Mouse (Mus musculus) spleen, adult 2 months (tissue): ENCODE measurements at regions not wholly inside any gene's neighbourhood (a gene's known extent, or its start where the extent isn't known, plus 50 kb on each side); places are given as distances from the start of the nearest gene placed in this dataset.

Source experiments
- DNase-seq, 2 experiments: peaks; one replicate each; pipeline versions ENCODE4 v3.0.0 to v3.0.0-alpha.2; 2012 to 2021; ENCODE audit warnings: low spot score in 2 of 2, low read depth in 1 of 2
- H3K27ac ChIP-seq: fragments of 200-500 bp; 2 replicates; pipeline ENCODE4 v1.5.1; 2012; ENCODE audit warnings: low read length, inconsistent platforms; ENCODE audit not compliant: insufficient read depth
- H3K27me3 ChIP-seq: fragments of 200-500 bp; 2 replicates; pipeline ENCODE4 v1.6.1; 2012; ENCODE audit warnings: mild to moderate bottlenecking, moderate library complexity, low read length, inconsistent platforms; ENCODE audit not compliant: control insufficient read depth, insufficient read depth
- H3K36me3 ChIP-seq: fragments of 200-500 bp; 2 replicates; pipeline ENCODE4 v1.6.1; 2012; ENCODE audit warnings: mild to moderate bottlenecking, low read length, inconsistent platforms; ENCODE audit not compliant: control insufficient read depth, insufficient read depth
- H3K4me1 ChIP-seq: fragments of 200-500 bp; 2 replicates; pipeline ENCODE4 v1.6.1; 2011; ENCODE audit warnings: inconsistent platforms; ENCODE audit not compliant: control insufficient read depth, insufficient read depth, insufficient read length
- H3K4me3 ChIP-seq: fragments of 200-500 bp; 2 replicates; pipeline ENCODE4 v1.5.1; 2011; ENCODE audit warnings: mild to moderate bottlenecking, inconsistent platforms; ENCODE audit not compliant: insufficient read depth, insufficient read length; ENCODE audit errors: extremely low read depth
- CTCF ChIP-seq: fragments of 200-500 bp; IDR thresholded peaks from 2 replicates; pipeline ENCODE4 v1.5.1; 2011; ENCODE audit warnings: mild to moderate bottlenecking, inconsistent platforms; ENCODE audit not compliant: insufficient read depth, insufficient read length, insufficient replicate concordance; ENCODE audit errors: extremely low read depth
- POLR2A ChIP-seq: fragments of 200-500 bp; IDR thresholded peaks from 2 replicates; pipeline ENCODE4 v1.6.1; 2011; ENCODE audit warnings: low read depth, low read length, inconsistent platforms
- WGBS: fragments of 180-500 bp; shearing (Covaris S2); methylation state at CpG from one replicate; pipeline ENCODE4 v1.1.7; 2018; 5-methylcytosine and 5-hydroxymethylcytosine counted together

GRCm38 (mm10) chr5:17280203-17280602 is 92.8 kb upstream of the Speer4f2 start:
- Histone ChIP-seq H3K4me3 (no peak overlapping the region), H3K4me1 (no peaks in the 10 kb centered on the region), H3K27me3 (no peaks in the 10 kb centered on the region), H3K36me3 (no peaks in the 10 kb centered on the region), H3K27ac (no peak overlapping the region)
- WGBS: 74% methylated on average over 4 of the region's 4 CpGs
- TF ChIP-seq POLR2A (no peak), CTCF (no peak)
- DNase-seq: no peak

GRCm38 (mm10) chr5:17280951-17281350 is 92.0 kb upstream of the Speer4f2 start:
- no peaks in the 10 kb centered on the region for H3K4me1 ChIP-seq
- 97% methylated on average over 2 of the region's 2 CpGs for WGBS
- H3K27me3 ChIP-seq: no peaks in the 10 kb centered on the region
- DNase-seq: no peak
- H3K27ac ChIP-seq: no peak overlapping the region
- TF ChIP-seq CTCF (no peak), POLR2A (no peak)
- H3K4me3 ChIP-seq: no peak overlapping the region
- H3K36me3 ChIP-seq: no peaks in the 10 kb centered on the region

GRCm38 (mm10) chr5:17289028-17289427 is 84.0 kb upstream of the Speer4f2 start:
- Histone ChIP-seq H3K27me3 (no peaks in the 10 kb centered on the region), H3K36me3 (no peaks in the 10 kb centered on the region), H3K4me3 (no peak overlapping the region), H3K27ac (no peak overlapping the region), H3K4me1 (no peaks in the 10 kb centered on the region)
- 26% methylated on average over 1 of the region's 1 CpGs for WGBS
- TF ChIP-seq CTCF: no peak
- TF ChIP-seq POLR2A: no peak
- no peak for DNase-seq

- DNase-seq: no peak
- Histone ChIP-seq H3K36me3 (no peaks in the 10 kb centered on the region), H3K27ac (no peak overlapping the region), H3K4me3 (no peak overlapping the region), H3K27me3 (no peaks in the 10 kb centered on the region), H3K4me1 (no peaks in the 10 kb centered on the region)
- TF ChIP-seq POLR2A: no peak
- no peak for TF ChIP-seq CTCF
- 66% methylated on average over 2 of the region's 2 CpGs for WGBS
Measured at GRCm38 (mm10) chr5:17292559-17292958, 80.4 kb upstream of the Speer4f2 start.

GRCm38 (mm10) chr5:17296571-17297035 is 76.4 kb upstream of the Speer4f2 start:
- DNase-seq: no peak
- H3K27ac ChIP-seq: no peak overlapping the region
- H3K27me3 ChIP-seq: no peaks in the 10 kb centered on the region
- TF ChIP-seq CTCF (no peak), POLR2A (no peak)
- no peaks in the 10 kb centered on the region for H3K4me1 ChIP-seq
- H3K36me3 ChIP-seq: no peaks in the 10 kb centered on the region
- WGBS: 81% methylated on average over 4 of the region's 4 CpGs
- no peak overlapping the region for H3K4me3 ChIP-seq

- TF ChIP-seq CTCF (no peak), POLR2A (no peak)
- Histone ChIP-seq H3K4me3 (no peak overlapping the region), H3K27ac (no peak overlapping the region), H3K4me1 (no peaks in the 10 kb centered on the region; the same call in 1 of the 2 replicates), H3K27me3 (no peaks in the 10 kb centered on the region), H3K36me3 (no peaks in the 10 kb centered on the region)
- no peak for DNase-seq
Measured at GRCm38 (mm10) chr5:17299846-17300245, 73.1 kb upstream of the Speer4f2 start.

- no peaks in the 10 kb centered on the region for H3K4me1 ChIP-seq
- H3K36me3 ChIP-seq: no peaks in the 10 kb centered on the region
- H3K27me3 ChIP-seq: no peaks in the 10 kb centered on the region
- no peak overlapping the region for H3K27ac ChIP-seq
- DNase-seq: no peak
- TF ChIP-seq POLR2A (no peak), CTCF (no peak)
- H3K4me3 ChIP-seq: no peak overlapping the region
Measured at GRCm38 (mm10) chr5:17321501-17321900, 51.5 kb upstream of the Speer4f2 start.
